Comparison of ENCODE assay signal across 8 mouse cellular contexts in genomic region chr13:21786189-21786898, GRCm38 (mm10). TPM values are rescaled to one million over a fixed set of nuclear protein-coding genes. Genes with fewer than 3 reads are reported as not detected.
A peak's percentile ranks its signal among the peaks of the same experiment; 100 is the strongest.
DNase-seq lines count a peak whose midpoint lies in the region; ATAC-seq lines count a peak whose summit lies in the region.

No protein-coding gene starts in this region.

- H3K9me3 ChIP-seq in kidney, embryonic 15.5 days (replicated peaks): no peaks in the 10 kb centered on the region
- H3K9me3 ChIP-seq in hindbrain, embryonic 10.5 days: no peaks in the 10 kb centered on the region
- no peaks in the 10 kb centered on the region for H3K9me3 ChIP-seq in midbrain, embryonic 10.5 days (replicated peaks)

- WGBS in kidney, embryonic 15.5 days: 7% methylated on average over 8 of the region's 8 CpGs
- WGBS in hindbrain, embryonic 10.5 days: 6% methylated on average over 8 of the region's 8 CpGs
- 5% methylated on average over 8 of the region's 8 CpGs for WGBS in midbrain, embryonic 10.5 days

- no peak for ATAC-seq in kidney, embryonic 15.5 days (replicated peaks; ENCODE audit: low FRiP score)

- H3K4me1 ChIP-seq in kidney, embryonic 15.5 days: peaks cover 43% of the 10 kb centered on the region
- H3K4me1 ChIP-seq in brown adipose tissue, adult 24 weeks (ENCODE audit: control insufficient read depth, insufficient read depth, insufficient read length, low read length): no peaks in the 10 kb centered on the region
- peaks cover 57% of the 10 kb centered on the region for H3K4me1 ChIP-seq in hindbrain, embryonic 10.5 days (replicated peaks)
- H3K4me1 ChIP-seq in midbrain, embryonic 10.5 days: peaks cover 63% of the 10 kb centered on the region

- peak overlapping the region; percentile 43 for H3K4me3 ChIP-seq in kidney, embryonic 15.5 days (replicated peaks)
- peak overlapping the region; percentile 48 for H3K4me3 ChIP-seq in brown adipose tissue, adult 24 weeks (ENCODE audit: insufficient read depth, low read depth, low read length)
- H3K4me3 ChIP-seq in hindbrain, embryonic 10.5 days: peak overlapping the region; percentile 51
- peak overlapping the region; percentile 55 for H3K4me3 ChIP-seq in midbrain, embryonic 10.5 days

- H3K4me2 ChIP-seq in kidney, embryonic 15.5 days: peak overlapping the region; percentile 57

- DNase-seq in kidney, adult 9 months: no peak
- peak; percentile 29 for DNase-seq in hindbrain, embryonic 10.5 days (ENCODE audit: low spot score)
- DNase-seq in midbrain, embryonic 10.5 days (ENCODE audit: low spot score): peak; percentile 48
- no peak for DNase-seq in layer of hippocampus, postnatal 14 days (ENCODE audit: low spot score in 2 of 2)
- DNase-seq in cerebellum, adult 8-10 months: no peak
- DNase-seq in adrenal gland, adult 2 months: no peak

- H3K27me3 ChIP-seq in kidney, embryonic 15.5 days: no peaks in the 10 kb centered on the region
- H3K27me3 ChIP-seq in hindbrain, embryonic 10.5 days (ENCODE audit: insufficient read depth, poor library complexity, severe bottlenecking): no peaks in the 10 kb centered on the region; the same call in 1 of the 2 replicates
- H3K27me3 ChIP-seq in midbrain, embryonic 10.5 days (ENCODE audit: low read depth, poor library complexity, severe bottlenecking): no peaks in the 10 kb centered on the region

- H3K27ac ChIP-seq in kidney, embryonic 15.5 days: peak overlapping the region; percentile 92
- no peak overlapping the region for H3K27ac ChIP-seq in brown adipose tissue, adult 24 weeks (replicated peaks; ENCODE audit: low read depth, low read length)
- peak overlapping the region; percentile 91 for H3K27ac ChIP-seq in hindbrain, embryonic 10.5 days
- H3K27ac ChIP-seq in midbrain, embryonic 10.5 days (replicated peaks): peak overlapping the region; percentile 92

- H3K9ac ChIP-seq in kidney, embryonic 15.5 days: peak overlapping the region; percentile 48; the same call in 1 of the 2 replicates

- H3K36me3 ChIP-seq in kidney, embryonic 15.5 days: no peaks in the 10 kb centered on the region
- no peaks in the 10 kb centered on the region for H3K36me3 ChIP-seq in hindbrain, embryonic 10.5 days
- no peaks in the 10 kb centered on the region for H3K36me3 ChIP-seq in midbrain, embryonic 10.5 days

RNA-seq across cellular contexts. Expression of gene Hist1h2an, which starts 0.7 kb away (rescaled TPM):
- polyA plus RNA-seq in kidney, embryonic 15.5 days (2015; fragmentation: Nextera tagmentation; extraction: Ambion mirVana): 7.2 and 7.4 TPM in 2 replicates
- polyA plus RNA-seq in brown adipose tissue, adult 24 weeks (2012; ENCODE audit: insufficient read depth, insufficient read length, missing spikeins): not detected in 2 replicates
- 9.9 and 11.4 TPM in 2 replicates for polyA plus RNA-seq in hindbrain, embryonic 10.5 days (2016; fragmentation: Nextera tagmentation; extraction: Ambion mirVana)
- 11.7 and 15.4 TPM in 2 replicates for polyA plus RNA-seq in midbrain, embryonic 10.5 days (2016; fragmentation: Nextera tagmentation; extraction: Ambion mirVana)
- 1 to 10 TPM; 1.7 to 1.8 TPM for total RNA-seq in layer of hippocampus, postnatal 14 days (2021)
- total RNA-seq in adrenal gland, adult 2 months (2021): 1 to 10 TPM; 3.4 to 4.6 TPM
- 4.2 TPM in 1 of 2 replicates, not detected in the other for polyA plus RNA-seq in adrenal gland, adult 2 months (2012; rRNA removed)

RNA-seq across cellular contexts. Expression of gene Hist1h2bp, which starts 0.9 kb away (rescaled TPM):
- polyA plus RNA-seq in kidney, embryonic 15.5 days (2015; fragmentation: Nextera tagmentation; extraction: Ambion mirVana): 1.8 and 3.8 TPM in 2 replicates
- not detected in 2 replicates for polyA plus RNA-seq in brown adipose tissue, adult 24 weeks (2012; ENCODE audit: insufficient read depth, insufficient read length, missing spikeins)
- polyA plus RNA-seq in hindbrain, embryonic 10.5 days (2016; fragmentation: Nextera tagmentation; extraction: Ambion mirVana): 2.4 and 3.3 TPM in 2 replicates
- 3.9 and 4.2 TPM in 2 replicates for polyA plus RNA-seq in midbrain, embryonic 10.5 days (2016; fragmentation: Nextera tagmentation; extraction: Ambion mirVana)
- total RNA-seq in layer of hippocampus, postnatal 14 days (2021): 10 to 100 TPM; 12.3 to 16.4 TPM
- 10 to 100 TPM in 1 of 2 experiments, 1 to 10 TPM in 1; 8.5 to 10.7 TPM for total RNA-seq in adrenal gland, adult 2 months (2021)
- polyA plus RNA-seq in adrenal gland, adult 2 months (2012; rRNA removed): 1.6 TPM in 1 of 2 replicates, not detected in the other

RNA-seq across cellular contexts. Expression of gene Hist1h3i, which starts 3.2 kb away (rescaled TPM):
- polyA plus RNA-seq in kidney, embryonic 15.5 days (2015; fragmentation: Nextera tagmentation; extraction: Ambion mirVana): 134 and 151 TPM in 2 replicates
- polyA plus RNA-seq in brown adipose tissue, adult 24 weeks (2012; ENCODE audit: insufficient read depth, insufficient read length, missing spikeins): not detected in 2 replicates
- 112 and 120 TPM in 2 replicates for polyA plus RNA-seq in hindbrain, embryonic 10.5 days (2016; fragmentation: Nextera tagmentation; extraction: Ambion mirVana)
- 114 and 126 TPM in 2 replicates for polyA plus RNA-seq in midbrain, embryonic 10.5 days (2016; fragmentation: Nextera tagmentation; extraction: Ambion mirVana)
- 10 to 100 TPM; 59.5 to 93.2 TPM for total RNA-seq in layer of hippocampus, postnatal 14 days (2021)
- 10 to 100 TPM; 41.4 to 42.7 TPM for total RNA-seq in adrenal gland, adult 2 months (2021)
- 16.8 and 25.5 TPM in 2 replicates for polyA plus RNA-seq in adrenal gland, adult 2 months (2012; rRNA removed)

RNA-seq across cellular contexts. Expression of gene Hist1h1b, which starts 5.9 kb away (rescaled TPM):
- polyA plus RNA-seq in kidney, embryonic 15.5 days (2015; fragmentation: Nextera tagmentation; extraction: Ambion mirVana): 24.0 and 28.9 TPM in 2 replicates
- polyA plus RNA-seq in brown adipose tissue, adult 24 weeks (2012; ENCODE audit: insufficient read depth, insufficient read length, missing spikeins): not detected in 2 replicates
- polyA plus RNA-seq in hindbrain, embryonic 10.5 days (2016; fragmentation: Nextera tagmentation; extraction: Ambion mirVana): 39.0 and 41.1 TPM in 2 replicates
- polyA plus RNA-seq in midbrain, embryonic 10.5 days (2016; fragmentation: Nextera tagmentation; extraction: Ambion mirVana): 31.5 and 37.7 TPM in 2 replicates
- 10 to 100 TPM; 10.5 to 20.6 TPM for total RNA-seq in layer of hippocampus, postnatal 14 days (2021)
- total RNA-seq in adrenal gland, adult 2 months (2021): 10 to 100 TPM; 11.6 to 11.7 TPM
- polyA plus RNA-seq in adrenal gland, adult 2 months (2012; rRNA removed): 0.34 and 0.37 TPM in 2 replicates

RNA-seq across cellular contexts. Expression of gene Hist1h2bq, which starts 23.7 kb away (rescaled TPM):
- polyA plus RNA-seq in kidney, embryonic 15.5 days (2015; fragmentation: Nextera tagmentation; extraction: Ambion mirVana): 19.6 and 28.7 TPM in 2 replicates
- polyA plus RNA-seq in brown adipose tissue, adult 24 weeks (2012; ENCODE audit: insufficient read depth, insufficient read length, missing spikeins): 1.3 TPM in 1 of 2 replicates, not detected in the other
- 18.9 and 20.9 TPM in 2 replicates for polyA plus RNA-seq in hindbrain, embryonic 10.5 days (2016; fragmentation: Nextera tagmentation; extraction: Ambion mirVana)
- 15.4 and 17.4 TPM in 2 replicates for polyA plus RNA-seq in midbrain, embryonic 10.5 days (2016; fragmentation: Nextera tagmentation; extraction: Ambion mirVana)
- total RNA-seq in layer of hippocampus, postnatal 14 days (2021): 10 to 100 TPM; 47.8 to 64.2 TPM
- total RNA-seq in adrenal gland, adult 2 months (2021): 10 to 100 TPM; 35.5 to 55.7 TPM
- 13.1 and 16.6 TPM in 2 replicates for polyA plus RNA-seq in adrenal gland, adult 2 months (2012; rRNA removed)

Comparison
In these comparisons a context has a peak if more than half of its experiments do, and no peak if none do; other contexts are left out.
1. DNase-seq: peak in hindbrain, embryonic 10.5 days (single experiment) and midbrain, embryonic 10.5 days (single experiment); none in kidney, adult 9 months (single experiment), layer of hippocampus, postnatal 14 days (0 of 2), cerebellum, adult 8-10 months (single experiment) and adrenal gland, adult 2 months (single experiment).
2. RNA of gene Hist1h3i, which starts 3.2 kb away (polyA plus RNA-seq): 134 to 151 TPM in kidney, embryonic 15.5 days, 114 to 126 TPM in midbrain, embryonic 10.5 days, 112 to 120 TPM in hindbrain, embryonic 10.5 days and 16.8 to 25.5 TPM in adrenal gland, adult 2 months; not detected in brown adipose tissue, adult 24 weeks; every median in the first group is over 10 times any median in the second.
3. Peak in every context shown above with its lines, with median percentiles within 50 percentile points of each other: H3K4me3 ChIP-seq.